Mouse (Mus musculus) large intestine, adult 2 months (tissue): ENCODE data around the gene Aff3. TPM values are rescaled to one million over a fixed set of nuclear protein-coding genes. Genes with fewer than 3 reads are reported as not detected.

Source experiments
- DNase-seq: peaks from one replicate; pipeline ENCODE4 v3.0.0-alpha.2; 2012; ENCODE audit warnings: low read depth, low spot score
- WGBS: fragments of 180-500 bp; shearing (Covaris S2); methylation state at CpG from one replicate; pipeline ENCODE4 v1.1.7; 2018; 5-methylcytosine and 5-hydroxymethylcytosine counted together
- polyA plus RNA-seq: library from polyadenylated mRNA; depleted of rRNA; stranded (reverse); fragments of >200 nt; gene quantifications from 2 replicates; pipeline ENCODE4 v1.2.3, GENCODE M21; 2012; rRNA removed

The Aff3 gene
- polyA plus RNA-seq, 1 experiment: 1.4 TPM

- WGBS: 84% methylated on average over 8 of the region's 8 CpGs
Measured at GRCm38 (mm10) chr1:38178929-38179328, 485.8 kb downstream of the Aff3 start.

DNA sequence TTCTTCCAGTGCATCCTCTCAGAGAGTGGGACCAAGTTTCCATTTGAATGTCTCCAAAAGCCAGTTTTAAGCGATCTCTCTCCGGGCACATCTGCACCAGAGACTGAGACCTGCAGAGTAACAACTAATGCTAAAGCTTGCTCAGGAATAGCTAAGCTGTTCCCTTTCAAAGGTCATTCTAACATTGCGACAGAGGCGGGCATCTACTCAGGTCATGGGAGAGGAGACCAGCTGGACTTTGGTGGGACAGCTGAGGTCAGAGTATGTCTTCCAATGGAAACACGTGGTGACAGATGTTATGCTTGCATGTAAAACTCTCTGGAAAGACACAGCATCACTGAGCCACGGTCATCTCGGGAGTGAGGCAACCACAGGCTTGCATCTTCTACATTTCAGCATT lies 488.7 kb downstream of the Aff3 start:
- DNase-seq: no peak
- WGBS: 76% methylated on average over 7 of the region's 7 CpGs

More at GRCm38 (mm10) chr1:38178929-38179328, 485.8 kb downstream of the Aff3 start:
- no peak for DNase-seq

DNA sequence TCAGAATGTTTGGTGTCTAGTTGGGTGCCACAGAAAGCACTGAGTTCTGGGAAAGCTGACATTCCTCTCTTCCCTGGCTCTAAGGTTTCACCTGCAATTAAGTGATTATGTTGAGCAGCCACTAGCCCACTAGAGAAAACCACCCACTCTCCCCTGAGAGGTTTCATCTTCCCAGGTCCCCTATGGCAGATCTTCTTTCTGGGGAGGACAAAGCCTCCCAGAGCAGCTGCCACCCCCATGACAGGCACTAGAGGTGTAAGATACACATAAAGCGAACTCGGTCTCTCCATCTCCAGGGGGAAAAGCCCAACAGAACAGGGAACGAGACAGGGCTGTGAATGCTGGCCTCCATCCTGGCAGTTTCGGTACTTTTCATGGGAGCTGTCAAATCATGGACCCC lies 492.9 kb downstream of the Aff3 start:
- DNase-seq: no peak
- 82% methylated on average over 4 of the region's 4 CpGs for WGBS

DNA sequence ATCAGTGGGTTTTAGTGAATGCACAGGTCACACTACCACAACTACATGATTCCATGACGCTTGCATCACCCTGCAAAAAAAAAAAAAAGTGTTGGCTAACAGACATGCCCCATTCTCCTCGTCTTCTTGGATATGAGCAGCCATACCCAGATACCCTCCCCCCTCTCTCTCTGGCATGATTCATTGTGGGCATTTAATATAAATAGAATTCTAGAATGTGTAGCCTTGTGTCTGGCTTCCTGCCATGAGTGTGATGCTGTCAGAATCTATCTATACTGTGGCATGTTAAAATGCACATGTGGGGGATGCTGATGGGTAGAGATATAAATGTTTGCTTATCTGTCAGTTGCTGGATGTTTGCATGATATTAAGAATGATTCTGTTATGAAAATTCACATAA lies 499.1 kb downstream of the Aff3 start:
- WGBS: 44% methylated on average over 2 of the region's 2 CpGs
- no peak for DNase-seq

GRCm38 (mm10) chr1:38150086-38150485 lies 514.7 kb downstream of the Aff3 start:
- no peak for DNase-seq
- WGBS: 83% methylated on average over 5 of the region's 5 CpGs

DNA sequence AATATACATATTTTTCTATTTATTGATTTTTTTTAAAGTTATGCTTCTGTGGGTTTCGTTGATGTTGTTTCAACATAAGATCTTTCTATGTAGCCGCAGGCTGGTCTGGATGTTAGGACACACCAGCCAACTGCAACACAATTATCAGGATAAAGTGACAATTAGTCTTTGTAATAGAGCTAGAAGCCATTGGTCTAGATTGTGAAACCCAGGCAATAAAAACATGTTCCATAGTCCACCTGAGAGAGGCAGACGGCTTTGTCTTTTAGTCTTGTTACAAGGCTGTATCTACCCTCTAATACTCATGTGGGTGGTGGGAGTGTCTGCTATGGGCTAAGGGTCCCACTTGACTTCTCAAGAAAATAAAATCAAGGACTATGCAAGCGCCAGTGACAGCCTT lies 518.7 kb downstream of the Aff3 start:
- 52% methylated on average over 4 of the region's 4 CpGs for WGBS
- no peak for DNase-seq

DNA sequence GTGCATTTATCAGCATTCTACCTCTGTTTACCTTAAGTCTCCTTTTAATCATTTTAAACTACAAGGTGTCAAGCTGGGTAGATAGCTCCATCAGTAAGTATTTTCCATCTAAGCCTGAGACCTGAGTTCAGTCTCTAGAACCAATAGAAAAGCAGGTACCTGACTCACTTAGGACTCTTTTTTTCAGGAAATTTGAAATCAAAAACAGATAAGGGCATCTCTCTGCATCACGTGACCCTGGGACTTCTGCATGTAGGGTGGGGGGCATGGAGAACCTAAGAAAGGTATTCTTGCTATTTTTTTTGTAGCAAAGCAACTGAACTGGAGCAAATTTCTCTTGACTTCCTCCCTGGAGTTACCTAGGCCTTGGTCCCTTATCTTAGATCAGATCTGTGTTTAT lies 523.4 kb downstream of the Aff3 start:
- no peak for DNase-seq
- WGBS: 81% methylated on average over 1 of the region's 1 CpGs

- WGBS: 75% methylated on average over 2 of the region's 2 CpGs
- DNase-seq: no peak
Measured at GRCm38 (mm10) chr1:38140911-38141310, 523.8 kb downstream of the Aff3 start.

GRCm38 (mm10) chr1:38139396-38139795 lies 525.4 kb downstream of the Aff3 start:
- WGBS: 81% methylated on average over 2 of the region's 2 CpGs
- no peak for DNase-seq

DNA sequence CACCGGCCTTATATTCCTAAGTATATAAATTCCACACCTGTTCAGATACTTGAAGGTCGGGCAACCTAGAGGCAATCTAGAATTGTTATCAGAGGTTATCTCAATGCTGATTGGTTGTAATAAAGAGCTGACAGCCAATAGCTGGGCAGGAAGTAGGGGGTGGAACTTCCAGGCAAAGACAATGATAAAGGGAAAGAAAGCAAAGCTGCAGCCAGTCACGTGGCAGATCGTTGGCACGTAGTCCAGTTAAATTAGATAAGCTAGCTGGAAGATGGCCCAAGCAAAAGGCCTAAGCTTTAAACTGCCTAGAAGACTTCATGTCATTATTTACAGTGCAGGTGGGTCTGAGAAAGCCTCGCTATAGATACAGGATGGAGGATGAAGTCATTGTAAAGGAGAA lies 531.8 kb downstream of the Aff3 start:
- 25% methylated on average over 6 of the region's 6 CpGs for WGBS
- DNase-seq: peak; percentile 58

GRCm38 (mm10) chr1:38130715-38131483 lies 533.9 kb downstream of the Aff3 start:
- 66% methylated on average over 10 of the region's 10 CpGs for WGBS
- no peak for DNase-seq

- DNase-seq: no peak
- WGBS: under 1% methylated on average over 118 of the region's 122 CpGs
Measured at GRCm38 (mm10) chr1:38129501-38130267, 535.1 kb downstream of the Aff3 start, which contains the start of gene Rev1. TSS of gene Rev1 (minus strand) at chr1:38129801.

- under 1% methylated on average over 67 of the region's 68 CpGs for WGBS
Measured at GRCm38 (mm10) chr1:38128919-38129436, 535.8 kb downstream of the Aff3 start.

More at GRCm38 (mm10) chr1:38128919-38129436, 535.8 kb downstream of the Aff3 start:
- no peak for DNase-seq

Other genes starting within 250 kb of the Aff3 start
- gene Lonrf2, start 171.8 kb upstream of the Aff3 start, polyA plus RNA-seq: 0.25 and 0.27 TPM in 2 replicates
- 0.69 and 1.1 TPM in 2 replicates for gene Chst10, start 233.2 kb upstream of the Aff3 start, polyA plus RNA-seq